Comparison of ENCODE assay signal across 15 mouse cellular contexts in genomic region chr10:73216001-73216400, GRCm38 (mm10).
"Had no signal": no experiment of that assay in that cellular context is flagged by ENCODE, and none has a peak within 500 bp of the region (broad histone marks: within the 10 kb centered on the region; RNA-seq: fewer than 3 reads in every experiment).

No protein-coding gene starts in this region.

- DNase-seq: kidney, adult 9 months; kidney, postnatal 36 days; lung, postnatal 14 days; thymus, adult 18-20 months; thymus, postnatal 14 days had no signal

- H3K4me3 ChIP-seq: limb, embryonic 15.5 days; liver, embryonic 12.5 days; lung, embryonic 15.5 days; megakaryocyte, embryonic 14.5 days; myocyte; neural tube, embryonic 15.5 days had no signal

- H3K9ac ChIP-seq: limb, embryonic 15.5 days; liver, embryonic 12.5 days; lung, embryonic 15.5 days; neural tube, embryonic 15.5 days had no signal

- H3K27me3 ChIP-seq: limb, embryonic 15.5 days; liver, embryonic 12.5 days; lung, embryonic 15.5 days; megakaryocyte, embryonic 14.5 days; neural tube, embryonic 15.5 days had no signal

- H3K4me2 ChIP-seq: limb, embryonic 15.5 days; liver, embryonic 12.5 days; lung, embryonic 15.5 days; midbrain, embryonic 11.5 days; neural tube, embryonic 15.5 days had no signal

- H3K36me3 ChIP-seq: limb, embryonic 15.5 days; liver, embryonic 12.5 days; lung, embryonic 15.5 days; neural tube, embryonic 15.5 days had no signal

- ATAC-seq: liver, embryonic 12.5 days; midbrain, embryonic 16.5 days had no signal

- H3K27ac ChIP-seq: kidney, postnatal 0 days; limb, embryonic 15.5 days; liver, embryonic 12.5 days; lung, embryonic 15.5 days; macrophage; neural tube, embryonic 15.5 days had no signal

- H3K9me3 ChIP-seq: limb, embryonic 15.5 days; lung, embryonic 15.5 days; neural tube, embryonic 15.5 days had no signal

- H3K4me1 ChIP-seq: limb, embryonic 15.5 days; liver, embryonic 12.5 days; lung, embryonic 15.5 days; megakaryocyte, embryonic 14.5 days; neural tube, embryonic 15.5 days had no signal
